Mouse (Mus musculus) ES-E14 (cell line): Measurements from ENCODE around the gene Aak1. TPM values are rescaled to one million over a fixed set of nuclear protein-coding genes. Genes with fewer than 3 reads are reported as not detected.

Source experiments
- DNase-seq: peaks from one replicate; pipeline ENCODE4 v3.0.0-alpha.2; 2013; ENCODE audit warnings: low read depth, low spot score
- H3K27ac ChIP-seq: 2 replicates; pipeline ENCODE4 v1.5.1; 2012; ENCODE audit warnings: low read depth, mild to moderate bottlenecking, low read length, moderate library complexity, mixed read lengths; ENCODE audit not compliant: poor library complexity, insufficient read depth, severe bottlenecking
- H3K36me3 ChIP-seq: 2 replicates; pipeline ENCODE4 v1.6.1; 2012; ENCODE audit warnings: mild to moderate bottlenecking, low read length, moderate library complexity, mixed read lengths; ENCODE audit not compliant: control insufficient read depth, poor library complexity, insufficient read depth, severe bottlenecking
- H3K4me1 ChIP-seq, 2 experiments: fragments of 150-350 bp in 1 of 2; sonication (generic) in 1 of 2; 2 replicates each; pipeline ENCODE4 v1.6.1; 2012; ENCODE audit warnings: low read length in 2 of 2, mild to moderate bottlenecking in 1 of 2, mixed read lengths in 1 of 2; ENCODE audit not compliant: control insufficient read depth in 2 of 2, insufficient read depth in 2 of 2, poor library complexity in 1 of 2
- H3K4me3 ChIP-seq, 2 experiments: fragments of 150-350 bp in 1 of 2; sonication (generic) in 1 of 2; 2 replicates each; pipeline ENCODE4 v1.5.1; 2012; ENCODE audit warnings: low read length in 2 of 2, low read depth in 1 of 2, mild to moderate bottlenecking in 1 of 2, mixed read lengths in 1 of 2; ENCODE audit not compliant: insufficient read depth in 1 of 2, poor library complexity in 1 of 2, severe bottlenecking in 1 of 2
- H3K9ac ChIP-seq: 2 replicates; pipeline ENCODE4 v1.6.1; 2012; ENCODE audit warnings: low read depth, mild to moderate bottlenecking, low read length, mixed read lengths; ENCODE audit not compliant: poor library complexity, insufficient read depth, severe bottlenecking
- H3K9me3 ChIP-seq: fragments of 150-350 bp; sonication (generic); 2 replicates; pipeline ENCODE4 v1.6.1; 2012; ENCODE audit warnings: low read depth, mild to moderate bottlenecking, low read length; ENCODE audit not compliant: control insufficient read depth, insufficient read depth
- CHD2 ChIP-seq: IDR thresholded peaks from 2 replicates; pipeline ENCODE4 v1.6.1; 2014; ENCODE audit warnings: mild to moderate bottlenecking, low read depth, low read length, inconsistent platforms
- HCFC1 ChIP-seq: IDR thresholded peaks from 2 replicates; pipeline ENCODE4 v1.6.1; 2012; ENCODE audit warnings: low read length, inconsistent platforms, borderline replicate concordance; ENCODE audit not compliant: insufficient read depth
- MAFK ChIP-seq: IDR thresholded peaks from 2 replicates; pipeline ENCODE4 v1.6.1; 2014; ENCODE audit warnings: mild to moderate bottlenecking, low read depth, low read length, inconsistent platforms; ENCODE audit not compliant: insufficient read depth
- ZC3H11A ChIP-seq: IDR thresholded peaks from 2 replicates; pipeline ENCODE4 v1.6.1; 2012; ENCODE audit warnings: low read depth, mild to moderate bottlenecking, inconsistent platforms, low read length, borderline replicate concordance
- ZNF384 ChIP-seq: IDR thresholded peaks from 2 replicates; pipeline ENCODE4 v1.6.1; 2012; ENCODE audit warnings: low read depth, low read length, inconsistent platforms
- in situ Hi-C, 2 experiments: fragments of 600-800 bp; cut with MboI; formaldehyde crosslinking; loops; one replicate each; pipeline ENCODE4 v1.15.1; 2025; ENCODE audit warnings: low sequenced_read_pairs in 2 of 2, inconsistent platforms in 1 of 2; ENCODE audit not compliant: unreplicated experiment in 2 of 2
- total RNA-seq: library from RNA; depleted of rRNA; stranded (reverse); fragments of 300-350 nt; gene quantifications from 2 replicates; pipeline ENCODE4 v1.2.3, GENCODE M21; 2012

Aak1 gene
- total RNA-seq, 1 experiment = 20.0 TPM

- DNase-seq = peak; percentile 78
- Histone ChIP-seq H3K36me3 (no peaks in the 10 kb centered on the region), H3K27ac (no peak overlapping the region), H3K4me3 (peak overlapping the region in 1 of 2 experiments; percentile 6; a peak in 2 of 4 replicates), H3K4me1 (peaks cover 5 to 30% of the 10 kb centered on the region in 2 experiments; a peak in 2 of 4 replicates), H3K9me3 (no peaks in the 10 kb centered on the region), H3K9ac (0 out of 2 replicates have a peak overlapping the region, but pooled peaks have one; percentile 18)
- TF ChIP-seq ZNF384 (no peak), CHD2 (no peak), ZC3H11A (no peak), MAFK (peak; percentile 41; the same call in 1 of the 2 replicates), HCFC1 (no peak)
- in situ Hi-C loops = no loop called here
Observed at GRCm38 (mm10) chr6:86822285-86823050, 26.8 kb upstream of the Aak1 start.

GRCm38 (mm10) chr6:86823051-86823431 lies 26.3 kb upstream of the Aak1 start:
- H3K27ac ChIP-seq = no peak overlapping the region
- TF ChIP-seq HCFC1 (no peak), ZC3H11A (no peak), MAFK (no peak), CHD2 (no peak), ZNF384 (no peak)
- H3K9ac ChIP-seq = no peak overlapping the region
- no peaks in the 10 kb centered on the region for H3K9me3 ChIP-seq
- H3K36me3 ChIP-seq = no peaks in the 10 kb centered on the region
- H3K4me1 ChIP-seq = peaks cover 5 to 30% of the 10 kb centered on the region in 2 experiments; a peak in 2 of 4 replicates
- in situ Hi-C loops = no loop called here
- no peak for DNase-seq
- H3K4me3 ChIP-seq = peak overlapping the region in 1 of 2 experiments; percentile 6; a peak in 1 of 4 replicates

GRCm38 (mm10) chr6:86823824-86824223 lies 25.5 kb upstream of the Aak1 start:
- Histone ChIP-seq H3K9me3 (no peaks in the 10 kb centered on the region), H3K36me3 (no peaks in the 10 kb centered on the region), H3K4me1 (peaks cover 5 to 30% of the 10 kb centered on the region in 2 experiments; a peak in 2 of 4 replicates), H3K9ac (no peak overlapping the region), H3K4me3 (no peak overlapping the region), H3K27ac (no peak overlapping the region)
- TF ChIP-seq CHD2 (no peak), ZC3H11A (no peak), MAFK (no peak), HCFC1 (no peak)
- no peak for DNase-seq
- in situ Hi-C loops = no loop called here

- no peaks in the 10 kb centered on the region for H3K36me3 ChIP-seq
- TF ChIP-seq MAFK (no peak), ZC3H11A (no peak), CHD2 (no peak), ZNF384 (no peak), HCFC1 (no peak)
- in situ Hi-C loops = no loop called here
- H3K9me3 ChIP-seq = no peaks in the 10 kb centered on the region
- no peak overlapping the region for H3K27ac ChIP-seq
- H3K4me3 ChIP-seq = no peak overlapping the region
- no peak for DNase-seq
- no peak overlapping the region for H3K9ac ChIP-seq
- H3K4me1 ChIP-seq = peaks cover 5 to 30% of the 10 kb centered on the region in 2 experiments; a peak in 2 of 4 replicates
Observed at GRCm38 (mm10) chr6:86824401-86824800, 24.9 kb upstream of the Aak1 start.
